Mouse (Mus musculus): ENCODE results near the gene Smad3.

Smad3 gene

DNA sequence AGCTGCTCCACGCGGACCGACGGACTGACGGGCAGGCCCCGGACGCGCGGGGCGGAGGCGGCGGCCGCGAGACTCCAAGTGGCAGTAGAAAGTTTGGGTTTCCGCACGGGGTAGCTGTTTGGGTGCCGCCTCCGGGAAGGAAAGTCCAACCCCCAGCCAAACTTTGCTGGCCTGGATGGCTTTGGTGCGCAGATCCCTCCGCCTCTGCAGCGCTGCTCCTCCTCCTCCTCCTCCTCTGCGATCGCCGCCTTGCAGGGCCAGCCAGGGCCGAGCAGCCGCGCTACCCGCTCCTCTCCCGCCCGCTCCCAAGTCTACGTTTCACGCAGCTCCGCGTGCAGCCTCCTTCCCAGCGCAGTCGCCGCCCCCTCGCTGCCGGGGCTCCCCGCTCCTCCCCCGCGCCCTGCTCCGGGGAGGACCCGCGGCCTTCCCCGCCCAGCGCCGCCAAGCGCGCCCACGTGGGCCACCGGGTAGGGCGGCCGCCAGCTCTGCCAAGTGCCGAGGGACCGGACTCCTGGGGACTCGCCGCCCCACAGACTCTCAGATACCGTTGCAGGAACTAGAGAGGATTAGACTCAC, at the start of gene Smad3:
Gene Smad3, minus strand, starts transcription at position 130 of the 576 bp plus-strand sequence.
- DNase-seq (ENCODE audit: low spot score in 2 of 2), result peak; percentile 82 to 85

DNA sequence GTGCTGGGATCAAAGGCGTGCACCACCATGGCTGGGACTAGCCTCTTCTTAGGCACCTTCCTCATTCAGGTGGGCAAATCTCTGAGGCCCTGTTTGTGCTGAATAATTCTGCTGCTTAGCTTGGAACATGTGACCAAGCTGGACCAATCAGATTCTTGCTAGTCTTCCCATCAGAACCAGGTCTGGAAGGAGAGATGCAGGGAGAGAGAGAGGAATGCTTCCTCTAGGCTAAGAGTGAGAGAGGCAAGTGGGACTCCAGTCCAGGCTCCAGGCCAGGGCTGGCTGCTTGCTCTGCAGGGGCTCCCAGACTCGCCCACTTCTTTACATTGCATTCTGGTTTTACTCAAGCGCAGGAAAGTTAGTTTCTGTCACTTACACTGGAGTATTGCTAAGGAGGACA, 47.1 kb upstream of the Smad3 start:
- DNase-seq (ENCODE audit: low spot score in 2 of 2), result no peak

DNA sequence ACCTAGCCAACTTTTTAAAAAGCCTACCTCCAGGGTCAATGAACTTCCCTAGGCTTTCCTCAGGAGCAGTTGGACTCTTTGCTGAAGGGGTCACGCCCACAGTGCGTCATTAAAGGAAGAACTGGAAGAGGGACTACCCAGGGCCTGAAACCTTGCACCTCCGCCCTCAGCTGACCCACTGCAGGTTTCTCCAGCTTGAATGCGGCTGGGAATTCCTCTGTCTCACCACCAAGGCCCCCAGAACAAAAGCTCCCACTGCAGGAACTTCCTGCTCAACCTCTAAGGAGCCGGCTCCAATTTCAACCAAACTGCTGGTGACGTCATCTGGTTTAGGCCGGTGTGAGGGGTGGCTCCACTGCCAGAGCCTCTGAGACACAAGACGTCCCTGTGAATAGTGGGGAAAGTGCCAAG, 45.4 kb upstream of the Smad3 start:
- no peak for DNase-seq (ENCODE audit: low spot score in 2 of 2)

- DNase-seq (ENCODE audit: low spot score in 2 of 2), result no peak
These were observed 44.7 kb upstream of the Smad3 start for GRCm38 (mm10) chr9:63802504-63802903.

DNA sequence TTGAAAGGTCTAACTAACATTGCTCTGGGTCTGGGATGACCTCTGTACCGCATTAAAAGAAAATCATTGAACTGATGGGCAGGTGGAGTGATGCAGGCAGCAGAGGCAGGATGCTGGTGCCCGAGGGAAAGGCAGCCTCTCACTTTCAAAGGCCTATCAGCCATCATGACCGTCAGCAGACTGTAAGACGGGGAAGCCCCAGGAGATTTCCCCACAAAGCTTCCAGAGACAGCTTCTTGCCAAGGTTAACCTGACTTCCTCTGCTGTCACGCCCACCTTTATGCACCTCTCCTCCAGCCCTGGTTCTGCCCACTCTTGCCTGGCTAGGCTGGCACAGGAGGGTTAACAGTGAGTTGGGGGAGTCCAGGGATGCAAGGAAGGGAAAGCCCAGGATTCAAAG, 44.3 kb upstream of the Smad3 start:
- DNase-seq (ENCODE audit: low spot score in 2 of 2), result no peak

GRCm38 (mm10) chr9:63796429-63796828, 38.6 kb upstream of the Smad3 start:
- DNase-seq (ENCODE audit: low spot score in 2 of 2), result no peak

GRCm38 (mm10) chr9:63793731-63794495, 36.1 kb upstream of the Smad3 start:
- DNase-seq (ENCODE audit: low spot score in 2 of 2), result no peak

- no peak for DNase-seq (ENCODE audit: low spot score in 2 of 2)
These were observed 33.9 kb upstream of the Smad3 start for GRCm38 (mm10) chr9:63791716-63792115.

DNA sequence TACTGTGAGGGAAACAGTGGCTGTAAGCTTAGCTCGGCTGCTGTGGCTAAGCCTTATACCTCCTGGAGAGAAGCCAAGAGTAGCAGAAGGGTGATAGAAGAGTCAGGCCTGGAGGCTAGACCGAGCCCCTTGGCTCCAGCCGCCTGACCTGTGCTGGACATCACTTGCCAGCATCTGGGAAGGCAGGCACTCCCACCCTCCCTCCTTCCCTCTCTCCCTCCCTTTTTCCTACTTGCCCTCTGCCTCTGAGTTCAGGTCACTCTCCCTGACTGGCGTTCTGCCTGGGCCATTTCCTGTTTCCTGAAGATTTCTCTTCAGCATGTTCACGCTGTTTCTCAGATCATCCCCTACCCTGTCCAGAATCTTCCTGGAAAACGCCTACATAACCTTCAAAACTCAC, 33.5 kb upstream of the Smad3 start:
- DNase-seq (ENCODE audit: low spot score in 2 of 2), result no peak

- no peak for DNase-seq (ENCODE audit: low spot score in 2 of 2)
These were observed 32.4 kb upstream of the Smad3 start for GRCm38 (mm10) chr9:63790222-63790621.

DNA sequence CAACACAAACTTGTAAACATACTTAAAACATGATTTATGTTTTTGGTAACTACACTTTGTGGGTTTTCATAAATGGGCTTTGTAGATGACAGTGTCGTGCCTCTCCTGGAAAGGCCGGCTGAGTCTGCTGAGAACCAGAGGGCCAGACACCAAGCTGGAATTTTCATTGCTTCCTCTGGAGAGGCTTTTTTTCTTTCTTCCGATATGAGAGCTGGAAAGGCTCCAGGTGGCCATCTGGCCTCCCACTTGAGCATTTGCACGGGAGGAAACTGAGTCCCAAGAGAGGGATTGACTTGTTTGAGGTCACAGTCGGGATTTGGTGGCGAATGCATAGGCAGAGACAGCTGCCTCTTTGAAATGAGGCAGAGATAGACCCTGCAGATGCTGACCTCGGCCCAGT, 31.6 kb upstream of the Smad3 start:
- no peak for DNase-seq (ENCODE audit: low spot score in 2 of 2)

DNA sequence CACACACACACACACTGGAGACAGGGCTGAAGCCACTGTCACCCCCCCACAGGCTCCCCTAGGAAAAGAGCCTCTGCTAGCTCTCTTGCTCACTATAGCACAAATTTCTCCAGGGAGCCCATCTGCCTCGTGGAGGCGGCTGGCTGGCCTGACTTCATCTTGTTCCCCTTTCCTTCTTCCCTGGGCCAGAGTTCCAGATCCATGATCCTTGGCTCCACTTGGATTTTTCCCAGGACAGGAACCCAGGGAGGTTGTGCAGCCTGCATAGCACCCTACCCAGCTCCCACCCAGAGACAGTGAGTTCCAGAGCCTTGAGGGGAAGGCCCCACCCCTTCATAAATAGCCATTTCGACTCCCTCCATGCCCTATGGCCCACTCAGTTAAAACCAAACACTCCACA, 29.8 kb upstream of the Smad3 start:
- DNase-seq (ENCODE audit: low spot score in 2 of 2), result no peak

DNA sequence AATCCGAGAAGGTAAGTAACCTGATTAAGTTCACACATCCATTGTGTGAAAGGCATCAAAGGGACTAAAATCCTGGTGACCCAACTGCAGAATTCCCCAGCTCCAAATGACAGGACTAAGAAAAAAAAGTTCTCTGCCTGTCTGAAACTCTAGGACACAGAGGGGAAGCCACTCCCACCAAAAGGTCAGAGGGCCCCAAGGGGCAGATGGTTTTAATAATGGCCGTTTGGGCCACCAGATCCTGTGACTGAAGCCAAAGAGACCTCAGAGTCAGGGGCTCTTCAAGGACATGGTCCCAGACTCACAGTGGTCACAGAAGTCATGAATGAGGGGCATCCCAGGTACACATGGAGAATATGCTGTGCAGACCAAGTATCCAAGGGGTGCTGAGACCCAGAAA, 29.3 kb upstream of the Smad3 start:
- DNase-seq (ENCODE audit: low spot score in 2 of 2), result no peak

DNA sequence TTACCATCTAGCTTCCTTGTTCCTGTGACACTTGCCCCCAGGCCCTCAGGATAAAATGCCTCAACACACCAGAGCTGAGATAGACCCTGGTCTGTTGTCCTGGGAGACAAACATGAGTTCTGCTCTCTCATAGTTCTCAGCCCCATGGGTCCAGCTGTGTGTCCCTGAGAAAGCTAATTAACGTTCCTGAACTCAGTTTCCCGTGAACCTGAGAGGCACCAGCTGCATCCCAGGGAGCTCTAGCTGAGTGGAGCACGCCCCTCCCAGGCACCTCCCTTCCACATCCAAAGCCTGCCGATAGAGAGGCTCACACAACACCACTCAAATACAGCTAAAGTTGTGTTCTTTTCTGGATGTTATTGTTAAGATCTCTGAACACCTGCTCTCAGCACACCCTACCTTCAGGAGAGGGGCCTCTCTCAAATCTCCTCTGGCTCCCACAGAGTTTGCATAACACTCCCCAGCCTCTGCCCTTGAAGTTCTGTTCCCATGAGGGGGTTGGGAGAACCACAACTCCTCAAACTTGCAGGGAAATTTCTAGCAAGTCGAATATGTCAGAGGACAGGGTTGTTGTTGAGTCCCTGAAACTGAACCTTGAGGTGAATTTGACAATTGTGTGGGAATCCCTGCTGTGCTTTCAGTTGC, 28.4 kb upstream of the Smad3 start:
- no peak for DNase-seq (ENCODE audit: low spot score in 2 of 2)

GRCm38 (mm10) chr9:63785492-63785891, 27.7 kb upstream of the Smad3 start:
- DNase-seq (ENCODE audit: low spot score in 2 of 2), result no peak

DNA sequence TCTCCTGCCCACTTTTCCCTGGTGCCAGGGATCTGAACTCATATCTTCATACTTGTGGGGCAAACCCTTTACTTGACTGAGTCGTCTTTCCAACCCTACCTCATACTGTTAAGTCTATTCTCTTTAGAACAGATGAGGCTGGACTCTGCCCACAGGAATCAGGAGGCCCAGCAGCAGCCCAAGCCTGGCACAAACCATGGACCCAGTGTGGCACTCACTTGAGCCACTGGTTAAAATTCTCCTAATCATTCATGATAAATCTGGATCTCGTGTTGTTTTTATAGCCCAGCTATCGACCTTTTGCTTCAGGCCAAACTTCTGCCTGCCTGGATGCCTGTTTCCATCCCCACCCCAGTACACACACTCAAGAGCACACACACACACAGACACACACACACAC, 26.8 kb upstream of the Smad3 start:
- DNase-seq (ENCODE audit: low spot score in 2 of 2), result no peak

- no peak for DNase-seq (ENCODE audit: low spot score in 2 of 2)
These were observed 24.9 kb upstream of the Smad3 start for GRCm38 (mm10) chr9:63782744-63783143.

DNA sequence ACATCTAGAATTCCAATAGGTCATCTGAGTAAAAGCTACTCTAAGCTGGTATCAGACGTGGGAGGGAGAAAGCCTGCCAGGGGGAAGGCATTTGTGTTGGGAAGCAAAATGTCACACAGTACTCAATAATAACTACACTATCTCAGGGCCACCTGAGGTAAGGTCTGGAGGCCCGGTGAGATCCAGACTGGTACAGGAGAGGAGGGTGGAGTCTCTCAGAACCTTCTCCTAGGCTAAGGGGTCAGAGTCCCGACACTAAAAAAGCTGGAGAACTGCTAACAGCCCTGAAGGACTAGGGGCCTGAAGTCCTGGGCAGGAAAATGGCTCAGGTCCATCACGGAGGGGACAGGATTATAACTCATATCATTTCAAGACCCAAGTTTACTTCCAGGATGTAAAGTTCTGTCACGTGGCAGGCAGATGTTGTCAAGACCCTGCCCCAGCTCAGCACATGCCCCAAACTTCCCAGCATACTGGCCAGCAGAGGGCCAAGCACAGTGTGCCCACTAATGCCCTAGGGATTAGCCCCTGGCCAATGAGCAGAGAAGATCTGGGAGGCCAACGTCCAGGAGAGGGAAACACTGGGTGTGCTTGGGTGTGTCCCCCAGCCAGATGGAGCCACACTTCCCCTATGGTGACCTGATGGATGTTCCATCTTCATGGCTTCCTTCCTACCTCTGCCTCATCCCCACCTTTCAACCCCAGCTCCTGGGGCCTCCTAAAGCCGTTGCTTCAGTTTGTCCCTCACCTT, 24.1 kb upstream of the Smad3 start:
- no peak for DNase-seq (ENCODE audit: low spot score in 2 of 2)

- no peak for DNase-seq (ENCODE audit: low spot score in 2 of 2)
These were observed 22.4 kb upstream of the Smad3 start for GRCm38 (mm10) chr9:63779950-63780887.

DNA sequence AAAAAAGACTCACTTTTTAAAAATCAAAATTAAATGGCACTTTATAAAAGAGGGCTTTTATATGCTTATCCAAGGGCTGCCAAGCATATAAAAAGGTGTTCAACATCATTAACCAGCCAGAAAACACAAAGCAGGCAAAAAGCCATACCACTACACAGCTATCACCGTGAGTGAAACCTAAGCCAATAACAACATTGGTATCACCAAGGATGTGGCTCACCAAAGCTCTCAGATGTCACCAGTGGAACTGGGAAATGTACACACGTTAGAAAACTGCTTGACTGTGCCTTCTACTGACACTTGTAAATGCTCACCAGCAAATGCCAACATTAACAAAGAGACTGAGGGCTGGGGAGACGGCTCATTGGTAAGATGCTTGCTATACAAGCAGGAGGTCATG, 18.9 kb upstream of the Smad3 start:
- DNase-seq (ENCODE audit: low spot score in 2 of 2), result no peak

GRCm38 (mm10) chr9:63774854-63775483, 17.2 kb upstream of the Smad3 start:
- DNase-seq (ENCODE audit: low spot score in 2 of 2), result no peak
